Mouse (Mus musculus): ENCODE data around the gene Wnk2. TPM values are rescaled to one million over a fixed set of nuclear protein-coding genes. Genes with fewer than 3 reads are reported as not detected.

Wnk2 gene
- polyA plus RNA-seq, 1 experiment from 2014 or later, result 12.0 TPM

DNA sequence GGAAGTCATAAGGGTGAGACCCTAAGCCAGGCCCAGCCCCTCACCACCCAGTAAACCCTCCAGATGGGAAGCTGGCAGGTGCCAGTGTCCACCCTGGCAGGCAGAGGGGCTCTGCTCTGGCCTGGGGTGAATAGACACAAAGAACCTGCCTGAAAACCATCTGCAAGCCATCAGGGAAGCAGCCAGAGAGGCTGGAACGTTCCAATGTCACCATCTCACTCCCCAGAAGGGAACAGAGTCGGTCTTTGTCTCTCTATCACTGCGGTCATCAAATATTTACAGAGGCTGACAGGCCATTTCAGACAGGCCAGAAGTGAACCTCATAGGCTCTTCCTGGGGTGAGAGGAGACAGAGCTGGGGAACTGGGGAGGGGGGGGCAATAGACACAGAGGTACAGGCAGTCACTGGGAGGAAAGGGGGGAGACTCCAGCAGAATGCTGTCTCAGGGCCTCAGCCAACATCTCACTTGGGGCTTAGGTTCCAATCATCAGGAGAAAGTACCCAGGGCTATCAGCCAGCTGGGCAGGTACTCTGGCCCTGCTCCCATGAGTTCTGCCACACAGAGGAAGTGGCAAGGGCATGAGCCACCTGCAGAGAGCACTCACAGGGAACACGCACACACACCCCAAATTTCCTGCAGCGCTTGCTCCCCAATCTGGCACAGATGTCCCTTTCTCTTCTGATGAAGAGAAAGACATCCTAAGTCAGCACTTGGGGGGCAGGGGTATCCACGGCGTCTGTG lies 15.7 kb downstream of the Wnk2 start:
- no peak for ATAC-seq (ENCODE audit: low FRiP score, low read depth)
- H3K4me1 ChIP-seq, result peaks cover 58% of the 10 kb centered on the region
- H3K9ac ChIP-seq (replicated peaks), result no peak overlapping the region
- no peak overlapping the region for H3K4me3 ChIP-seq
- H3K36me3 ChIP-seq, result no peaks in the 10 kb centered on the region
- H3K9me3 ChIP-seq, result no peaks in the 10 kb centered on the region
- H3K27ac ChIP-seq (replicated peaks), result peak overlapping the region; percentile 35
- H3K27me3 ChIP-seq, result no peaks in the 10 kb centered on the region
- 79% methylated on average over 7 of the region's 7 CpGs for WGBS
- H3K4me2 ChIP-seq (replicated peaks), result no peak overlapping the region

DNA sequence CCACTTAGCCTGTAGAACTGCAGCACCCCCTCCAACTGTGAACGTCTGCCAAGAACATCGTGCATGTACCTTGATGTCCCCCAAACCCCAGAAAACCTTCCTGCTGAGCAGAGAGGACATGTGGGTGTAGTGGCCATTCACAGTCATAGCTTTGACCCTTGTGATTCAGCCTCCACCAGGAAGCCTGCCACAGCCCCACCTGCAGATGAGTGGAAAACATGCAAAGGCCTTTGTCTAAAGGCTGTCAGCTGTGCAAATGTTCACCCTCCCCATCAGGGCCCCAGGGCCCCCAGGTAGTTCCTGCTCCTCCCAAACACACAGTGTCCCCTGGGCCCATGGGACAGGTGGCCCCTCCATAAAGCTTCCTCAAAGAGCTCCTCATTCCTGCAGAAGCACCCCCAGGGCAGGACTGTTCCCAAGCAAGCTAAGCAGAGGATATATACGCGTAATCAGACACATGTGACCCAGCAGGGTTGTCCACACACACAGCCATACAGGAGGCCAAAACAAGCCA lies 16.4 kb downstream of the Wnk2 start:
- Histone ChIP-seq H3K36me3 (no peaks in the 10 kb centered on the region), H3K9me3 (no peaks in the 10 kb centered on the region), H3K4me2 (replicated peaks) (no peak overlapping the region), H3K27me3 (no peaks in the 10 kb centered on the region), H3K9ac (replicated peaks) (no peak overlapping the region), H3K27ac (replicated peaks) (peak overlapping the region; percentile 35; the same call in 1 of the 2 replicates), H3K4me3 (no peak overlapping the region), H3K4me1 (peaks cover 64% of the 10 kb centered on the region)
- ATAC-seq (ENCODE audit: low FRiP score, low read depth), result no peak
- WGBS, result 76% methylated on average over 4 of the region's 4 CpGs

DNA sequence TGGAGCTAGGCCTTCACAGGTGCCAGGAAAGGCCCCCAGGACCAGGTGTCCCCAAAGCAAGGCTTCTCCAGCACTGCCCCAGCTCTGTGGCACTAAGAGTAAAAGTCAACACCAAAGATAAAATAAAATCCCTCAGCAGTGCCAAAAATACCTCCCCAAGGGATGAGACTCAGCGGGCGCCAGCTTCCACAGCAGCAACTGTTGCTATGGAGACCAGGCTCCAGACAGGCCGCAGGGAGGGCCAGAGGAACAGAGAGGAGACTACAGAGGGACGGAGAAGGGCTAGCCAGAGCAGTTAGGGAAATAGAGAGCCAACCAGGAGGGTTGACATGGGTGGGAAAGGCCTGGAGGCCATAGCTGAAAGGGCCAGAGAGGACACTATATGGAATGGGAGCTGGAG lies 18.0 kb downstream of the Wnk2 start:
- peak; percentile 46; the same call in 1 of the 2 replicates for ATAC-seq (ENCODE audit: low FRiP score, low read depth)
- Histone ChIP-seq H3K4me1 (peaks cover 61% of the 10 kb centered on the region), H3K4me3 (no peak overlapping the region), H3K4me2 (replicated peaks) (peak overlapping the region; percentile 27), H3K9ac (replicated peaks) (no peak overlapping the region), H3K27ac (replicated peaks) (peak overlapping the region; percentile 58), H3K36me3 (no peaks in the 10 kb centered on the region), H3K9me3 (no peaks in the 10 kb centered on the region), H3K27me3 (no peaks in the 10 kb centered on the region)
- 2% methylated on average over 4 of the region's 4 CpGs for WGBS

DNA sequence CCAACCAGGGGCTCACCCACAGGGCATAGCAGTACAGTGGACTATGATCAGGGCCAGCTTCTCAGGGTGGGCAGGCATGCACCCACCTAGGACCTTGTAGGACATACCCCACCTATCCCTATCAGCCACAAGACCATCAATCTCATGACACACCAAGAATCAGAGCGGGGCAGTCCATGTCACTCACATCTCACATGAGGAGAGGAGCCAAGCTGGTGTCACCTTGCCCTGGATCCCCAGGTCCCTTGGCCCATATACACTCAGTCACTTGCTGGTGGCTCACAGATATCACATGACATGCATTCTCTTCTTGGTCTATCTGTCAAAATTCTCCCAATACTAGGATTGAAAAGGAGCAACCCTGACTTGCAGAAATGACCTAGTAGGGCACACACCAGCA lies 18.7 kb downstream of the Wnk2 start:
- no peak overlapping the region for H3K9ac ChIP-seq (replicated peaks)
- no peak for ATAC-seq (ENCODE audit: low FRiP score, low read depth)
- H3K9me3 ChIP-seq, result no peaks in the 10 kb centered on the region
- 0 out of 2 replicates have a peak overlapping the region, but pooled peaks have one; percentile 2 for H3K27ac ChIP-seq (replicated peaks)
- H3K4me2 ChIP-seq (replicated peaks), result no peak overlapping the region
- H3K27me3 ChIP-seq, result no peaks in the 10 kb centered on the region
- H3K4me1 ChIP-seq, result peaks cover 61% of the 10 kb centered on the region
- H3K4me3 ChIP-seq, result no peak overlapping the region
- WGBS, result 94% methylated on average over 1 of the region's 1 CpGs
- no peaks in the 10 kb centered on the region for H3K36me3 ChIP-seq

DNA sequence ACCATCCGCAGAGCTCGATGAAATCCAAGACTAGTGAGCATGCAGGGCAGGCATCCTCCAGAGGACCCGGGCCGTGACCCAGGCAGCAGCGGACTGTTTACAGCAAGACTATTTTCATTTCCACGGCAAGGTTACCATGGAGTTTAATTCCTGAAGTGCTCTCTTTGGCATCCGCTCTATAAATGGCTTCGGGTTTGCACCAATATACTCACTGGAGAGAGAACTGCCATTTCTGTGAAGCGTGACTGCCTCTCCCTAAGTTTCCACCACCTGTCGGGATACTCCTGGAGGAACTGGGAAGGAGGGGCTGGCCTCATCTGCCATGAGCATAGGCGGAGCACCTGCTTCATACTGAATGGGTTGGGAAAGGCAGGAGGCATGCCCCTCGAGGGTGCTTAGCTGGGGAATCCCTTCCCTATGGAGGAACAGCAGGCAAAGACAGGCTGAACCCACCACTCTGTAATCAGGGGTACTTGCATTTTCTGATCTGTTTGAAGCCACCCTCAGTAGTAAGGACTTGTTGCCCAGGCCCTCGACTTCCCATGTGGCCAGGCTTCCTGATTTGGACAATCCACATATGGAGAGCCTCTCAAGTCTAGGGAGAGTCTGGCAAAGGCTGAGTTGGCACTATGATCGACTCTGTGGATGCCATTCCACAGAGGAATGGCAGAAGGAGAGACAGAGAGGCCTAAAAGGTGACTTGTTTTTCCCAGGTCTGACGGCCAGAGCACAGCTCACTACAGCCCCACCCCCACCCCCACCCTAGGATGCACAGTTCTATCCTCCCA lies 19.8 kb downstream of the Wnk2 start:
- Histone ChIP-seq H3K27ac (replicated peaks) (peak overlapping the region; percentile 67), H3K4me1 (peaks cover 61% of the 10 kb centered on the region), H3K9ac (replicated peaks) (no peak overlapping the region; the same call in 1 of the 2 replicates)

DNA sequence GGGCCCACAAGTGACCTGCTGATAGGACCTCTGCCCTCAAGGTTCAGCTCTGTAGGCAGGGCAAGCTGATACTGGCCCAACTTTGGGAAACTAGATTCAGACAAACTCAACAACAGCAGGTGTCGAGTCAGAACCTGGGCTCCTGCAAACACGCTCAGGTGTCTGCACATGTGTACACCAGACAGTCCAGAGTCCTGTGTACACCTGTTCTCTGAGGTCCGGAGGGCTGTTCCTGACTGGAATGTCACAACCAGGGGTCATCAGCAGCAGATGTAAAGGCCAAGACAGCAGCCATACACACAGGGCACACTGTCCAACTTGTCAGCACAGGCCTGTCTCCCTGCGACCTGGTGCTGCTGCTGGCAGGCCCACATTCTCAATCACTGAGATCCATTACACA lies 25.7 kb downstream of the Wnk2 start:
- 90% methylated on average over 4 of the region's 4 CpGs for WGBS
- Histone ChIP-seq H3K27me3 (no peaks in the 10 kb centered on the region), H3K4me2 (replicated peaks) (no peak overlapping the region), H3K9me3 (no peaks in the 10 kb centered on the region), H3K4me3 (no peak overlapping the region), H3K27ac (replicated peaks) (no peak overlapping the region), H3K4me1 (peaks cover 6% of the 10 kb centered on the region), H3K9ac (replicated peaks) (no peak overlapping the region), H3K36me3 (no peaks in the 10 kb centered on the region)
- ATAC-seq (ENCODE audit: low FRiP score, low read depth), result no peak

More for the DNA sequence above, 19.8 kb downstream of the Wnk2 start:
- Histone ChIP-seq H3K27me3 (no peaks in the 10 kb centered on the region), H3K4me2 (replicated peaks) (peak overlapping the region; percentile 33), H3K4me3 (no peak overlapping the region; the same call in 1 of the 2 replicates), H3K36me3 (no peaks in the 10 kb centered on the region), H3K9me3 (no peaks in the 10 kb centered on the region)
- 19% methylated on average over 15 of the region's 15 CpGs for WGBS
- no peak for ATAC-seq (ENCODE audit: low FRiP score, low read depth)

DNA sequence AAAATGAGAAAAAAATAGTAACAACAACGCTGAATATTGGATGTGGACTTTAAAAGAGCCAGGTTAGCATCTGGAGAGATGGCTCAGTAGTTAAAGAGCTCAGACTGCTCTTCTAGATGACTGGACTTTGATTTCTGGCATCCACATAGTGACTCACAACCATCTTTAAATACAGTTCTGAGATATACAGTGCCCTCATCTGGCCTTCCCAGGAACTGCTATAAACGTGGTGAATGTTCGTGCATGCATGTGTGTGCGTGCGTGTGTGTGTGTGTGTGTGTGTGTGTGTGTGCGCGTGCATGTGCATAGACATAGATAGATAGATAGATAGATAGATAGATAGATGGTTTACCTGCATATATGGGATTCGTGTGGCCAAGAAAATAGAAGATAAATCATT lies 30.3 kb downstream of the Wnk2 start:
- H3K27me3 ChIP-seq, result no peaks in the 10 kb centered on the region
- no peak overlapping the region for H3K27ac ChIP-seq (replicated peaks)
- no peak overlapping the region for H3K4me2 ChIP-seq (replicated peaks)
- peaks cover 4% of the 10 kb centered on the region; the same call in 1 of the 2 replicates for H3K4me1 ChIP-seq
- ATAC-seq (ENCODE audit: low FRiP score, low read depth), result no peak
- H3K9ac ChIP-seq (replicated peaks), result no peak overlapping the region
- no peaks in the 10 kb centered on the region for H3K9me3 ChIP-seq
- 87% methylated on average over 8 of the region's 8 CpGs for WGBS
- no peaks in the 10 kb centered on the region for H3K36me3 ChIP-seq
- H3K4me3 ChIP-seq, result no peak overlapping the region

DNA sequence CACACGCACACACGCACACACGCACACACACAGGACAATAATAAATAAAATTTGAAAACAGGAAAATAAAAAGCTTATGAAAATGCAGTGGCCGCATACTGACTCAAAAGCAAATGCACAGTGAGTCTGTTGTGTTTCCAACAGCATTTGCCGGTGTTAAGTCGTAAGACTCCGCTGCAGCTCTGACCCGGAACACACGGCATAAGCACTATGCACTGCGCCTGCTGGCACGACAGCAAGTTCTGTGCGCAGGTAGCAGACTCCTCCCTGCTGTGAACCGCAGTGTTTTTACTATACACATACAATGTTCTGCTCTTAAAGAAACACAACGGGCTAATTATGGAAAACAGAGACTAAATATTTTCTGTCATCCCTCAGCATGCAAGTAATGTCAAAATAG lies 32.9 kb downstream of the Wnk2 start:
- H3K4me1 ChIP-seq, result peaks cover 4% of the 10 kb centered on the region; the same call in 1 of the 2 replicates
- no peak overlapping the region for H3K4me2 ChIP-seq (replicated peaks)
- no peak for ATAC-seq (ENCODE audit: low FRiP score, low read depth)
- no peaks in the 10 kb centered on the region for H3K9me3 ChIP-seq
- WGBS, result 87% methylated on average over 14 of the region's 14 CpGs
- H3K9ac ChIP-seq (replicated peaks), result no peak overlapping the region
- H3K27ac ChIP-seq (replicated peaks), result no peak overlapping the region
- no peaks in the 10 kb centered on the region for H3K36me3 ChIP-seq
- H3K4me3 ChIP-seq, result no peak overlapping the region
- H3K27me3 ChIP-seq, result no peaks in the 10 kb centered on the region

DNA sequence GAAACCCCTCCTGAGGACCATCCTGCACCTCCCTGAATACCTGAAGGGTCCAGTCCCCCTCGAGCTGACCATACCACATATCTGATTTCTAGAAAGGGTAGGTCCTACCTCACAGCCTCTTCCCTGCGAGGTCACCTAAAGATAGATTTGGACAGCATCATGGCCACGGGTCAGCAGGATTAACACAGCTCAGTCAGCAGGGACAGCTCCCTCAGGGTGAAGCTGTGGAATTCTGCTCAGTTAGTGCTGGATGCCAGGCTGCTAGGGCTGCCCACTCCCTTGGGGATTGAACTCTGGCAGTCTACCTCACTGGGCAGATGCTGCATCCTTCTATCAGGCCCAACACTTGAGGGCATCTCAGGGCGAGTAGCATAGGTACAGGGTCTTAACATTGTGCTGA lies 33.7 kb downstream of the Wnk2 start:
- H3K9ac ChIP-seq (replicated peaks), result no peak overlapping the region
- WGBS, result 76% methylated on average over 4 of the region's 4 CpGs
- H3K4me3 ChIP-seq, result no peak overlapping the region
- no peak overlapping the region for H3K4me2 ChIP-seq (replicated peaks)
- peaks cover 4% of the 10 kb centered on the region; the same call in 1 of the 2 replicates for H3K4me1 ChIP-seq
- no peaks in the 10 kb centered on the region for H3K36me3 ChIP-seq
- no peaks in the 10 kb centered on the region for H3K9me3 ChIP-seq
- no peaks in the 10 kb centered on the region for H3K27me3 ChIP-seq
- no peak overlapping the region for H3K27ac ChIP-seq (replicated peaks)
- no peak for ATAC-seq (ENCODE audit: low FRiP score, low read depth)

DNA sequence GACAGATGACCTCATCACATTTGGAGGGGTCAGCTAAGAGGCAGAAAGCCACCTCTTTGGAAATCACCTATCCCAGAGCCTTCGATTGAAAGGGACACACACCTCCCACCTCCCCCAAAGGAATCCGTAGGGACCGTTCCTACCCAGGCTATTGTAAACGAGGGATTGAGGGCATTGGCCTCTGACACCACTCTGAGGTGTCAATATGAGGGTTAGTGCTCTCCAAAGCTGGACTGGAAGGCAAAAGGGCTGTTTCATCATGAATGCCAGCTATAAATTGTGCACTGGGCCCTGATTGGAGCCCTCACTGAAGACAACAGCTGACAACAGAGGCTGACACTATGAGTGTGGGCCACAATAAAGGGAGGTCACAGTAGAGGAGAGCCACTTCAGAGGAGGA lies 34.5 kb downstream of the Wnk2 start:
- no peak overlapping the region for H3K27ac ChIP-seq (replicated peaks)
- H3K27me3 ChIP-seq, result no peaks in the 10 kb centered on the region
- no peak overlapping the region for H3K9ac ChIP-seq (replicated peaks)
- WGBS, result 73% methylated on average over 4 of the region's 4 CpGs
- H3K36me3 ChIP-seq, result no peaks in the 10 kb centered on the region
- ATAC-seq (ENCODE audit: low FRiP score, low read depth), result no peak
- H3K4me1 ChIP-seq, result peaks cover 4% of the 10 kb centered on the region; the same call in 1 of the 2 replicates
- H3K9me3 ChIP-seq, result no peaks in the 10 kb centered on the region
- no peak overlapping the region for H3K4me3 ChIP-seq
- no peak overlapping the region for H3K4me2 ChIP-seq (replicated peaks)

DNA sequence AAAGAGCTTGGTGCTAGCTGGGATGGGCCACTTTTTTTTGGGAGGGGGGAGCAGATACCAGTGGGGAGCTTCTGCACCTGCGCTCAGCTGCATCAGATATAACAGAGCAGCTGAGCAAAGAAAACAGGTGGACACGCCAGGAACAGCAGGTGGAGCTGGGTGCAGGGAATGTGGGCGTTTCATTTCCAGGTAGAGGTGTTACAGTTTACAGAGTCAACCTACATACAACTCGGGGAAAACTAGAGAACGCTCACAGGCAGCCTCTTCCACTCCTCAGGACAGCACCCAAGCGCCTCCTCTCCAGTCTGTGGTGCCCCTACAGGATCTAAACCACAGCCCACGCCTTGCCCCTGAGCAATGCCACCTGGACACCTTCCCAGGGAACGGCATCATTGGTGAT lies 35.2 kb downstream of the Wnk2 start:
- Histone ChIP-seq H3K4me3 (no peak overlapping the region), H3K27ac (replicated peaks) (no peak overlapping the region), H3K9me3 (no peaks in the 10 kb centered on the region), H3K4me1 (peaks cover 4% of the 10 kb centered on the region; the same call in 1 of the 2 replicates), H3K36me3 (no peaks in the 10 kb centered on the region), H3K9ac (replicated peaks) (no peak overlapping the region), H3K4me2 (replicated peaks) (no peak overlapping the region), H3K27me3 (no peaks in the 10 kb centered on the region)
- WGBS, result 85% methylated on average over 8 of the region's 8 CpGs
- no peak for ATAC-seq (ENCODE audit: low FRiP score, low read depth)

DNA sequence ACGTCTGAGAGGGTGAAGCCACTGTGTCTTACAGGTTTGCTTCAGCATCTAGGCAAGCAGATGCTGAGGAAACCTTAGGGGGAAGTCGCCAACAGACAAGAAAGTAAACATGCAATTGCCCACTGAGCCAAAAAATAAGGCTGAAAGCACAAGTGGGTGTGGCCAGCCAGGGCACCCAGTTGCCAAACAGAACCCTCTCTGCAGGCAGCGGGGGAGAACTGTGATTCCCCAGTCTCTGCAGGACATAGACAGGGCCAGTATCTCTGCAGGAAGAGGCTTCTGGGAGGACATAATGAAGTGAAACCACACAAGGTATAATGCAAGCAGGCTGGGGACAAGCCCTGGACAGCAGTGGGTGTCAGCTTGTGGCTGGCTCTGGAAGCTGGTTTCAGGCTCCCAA lies 38.1 kb downstream of the Wnk2 start:
- H3K9me3 ChIP-seq, result no peaks in the 10 kb centered on the region
- no peak overlapping the region for H3K4me3 ChIP-seq
- ATAC-seq (ENCODE audit: low FRiP score, low read depth), result no peak
- no peak overlapping the region for H3K27ac ChIP-seq (replicated peaks)
- H3K36me3 ChIP-seq, result no peaks in the 10 kb centered on the region; the same call in 1 of the 2 replicates
- H3K4me2 ChIP-seq (replicated peaks), result no peak overlapping the region
- H3K27me3 ChIP-seq, result no peaks in the 10 kb centered on the region
- WGBS, result 82% methylated on average over 3 of the region's 3 CpGs
- H3K4me1 ChIP-seq, result peaks cover 4% of the 10 kb centered on the region; the same call in 1 of the 2 replicates
- no peak overlapping the region for H3K9ac ChIP-seq (replicated peaks)

Measured in midbrain, embryonic 12.5 days (tissue).